Mouse (Mus musculus): Measurements from ENCODE around the gene Glg1. TPM values are rescaled to one million over a fixed set of nuclear protein-coding genes. Genes with fewer than 3 reads are reported as not detected.
"Not testable (repeated sequence)": the region's sequence is repeated elsewhere in the genome, so short reads cannot be mapped to it uniquely, and the experiment has no call there.

The Glg1 gene
- polyA plus RNA-seq, 1 experiment, result 40.8 TPM

GRCm38 (mm10) chr8:111299363-111299820 lies 40.4 kb upstream of the Glg1 start:
- TF ChIP-seq CTCF (conservative IDR thresholded peaks at IDR 0.05; ENCODE audit: insufficient read depth, insufficient read length, low read depth, low read length) (no peak), POLR2A (IDR thresholded peaks at IDR 0.05; ENCODE audit: low read depth, low read length) (no peak)
- peak; percentile 54 for DNase-seq
- under 1% methylated on average over 28 of the region's 28 CpGs for WGBS

GRCm38 (mm10) chr8:111298011-111298410 lies 39.0 kb upstream of the Glg1 start:
- Histone ChIP-seq H3K4me3 (ENCODE audit: insufficient read depth, low read depth, low read length) (no peak overlapping the region), H3K27ac (ENCODE audit: insufficient read depth, low read depth, low read length) (no peak overlapping the region), H3K4me1 (ENCODE audit: control insufficient read depth, insufficient read depth, low read length) (0 out of 2 replicates have a peak, but pooled peaks cover 3% of the 10 kb centered on the region), H3K36me3 (ENCODE audit: control insufficient read depth, insufficient read depth, low read length) (peaks cover 5% of the 10 kb centered on the region; the same call in 1 of the 2 replicates), H3K27me3 (replicated peaks; ENCODE audit: control insufficient read depth, insufficient read depth, low read length) (no peaks in the 10 kb centered on the region)
- TF ChIP-seq CTCF (conservative IDR thresholded peaks at IDR 0.05; ENCODE audit: insufficient read depth, insufficient read length, low read depth, low read length), result no peak
- no peak for TF ChIP-seq POLR2A (IDR thresholded peaks at IDR 0.05; ENCODE audit: low read depth, low read length)
- 78% methylated on average over 1 of the region's 1 CpGs for WGBS
- DNase-seq, result no peak

More at GRCm38 (mm10) chr8:111299363-111299820, 40.4 kb upstream of the Glg1 start:
- Histone ChIP-seq H3K4me1 (ENCODE audit: control insufficient read depth, insufficient read depth, low read length) (0 out of 2 replicates have a peak, but pooled peaks cover 3% of the 10 kb centered on the region), H3K4me3 (ENCODE audit: insufficient read depth, low read depth, low read length) (peak overlapping the region; percentile 81), H3K27ac (ENCODE audit: insufficient read depth, low read depth, low read length) (peak overlapping the region; percentile 65; the same call in 1 of the 2 replicates), H3K27me3 (replicated peaks; ENCODE audit: control insufficient read depth, insufficient read depth, low read length) (no peaks in the 10 kb centered on the region), H3K36me3 (ENCODE audit: control insufficient read depth, insufficient read depth, low read length) (no peaks in the 10 kb centered on the region; the same call in 1 of the 2 replicates)

- 33% methylated on average over 7 of the region's 7 CpGs for WGBS
- DNase-seq, result peak; percentile 76
- H3K4me3 ChIP-seq (ENCODE audit: insufficient read depth, low read depth, low read length), result no peak overlapping the region
- no peaks in the 10 kb centered on the region for H3K27me3 ChIP-seq (replicated peaks; ENCODE audit: control insufficient read depth, insufficient read depth, low read length)
- 0 out of 2 replicates have a peak, but pooled peaks cover 3% of the 10 kb centered on the region for H3K4me1 ChIP-seq (ENCODE audit: control insufficient read depth, insufficient read depth, low read length)
- peak overlapping the region; percentile 84; the same call in 1 of the 2 replicates for H3K27ac ChIP-seq (ENCODE audit: insufficient read depth, low read depth, low read length)
- TF ChIP-seq POLR2A (IDR thresholded peaks at IDR 0.05; ENCODE audit: low read depth, low read length) (no peak), CTCF (conservative IDR thresholded peaks at IDR 0.05; ENCODE audit: insufficient read depth, insufficient read length, low read depth, low read length) (no peak)
- H3K36me3 ChIP-seq (ENCODE audit: control insufficient read depth, insufficient read depth, low read length), result peaks cover 10% of the 10 kb centered on the region; the same call in 1 of the 2 replicates
Measured at GRCm38 (mm10) chr8:111291733-111292132, 32.7 kb upstream of the Glg1 start.

GRCm38 (mm10) chr8:111290586-111290985 lies 31.6 kb upstream of the Glg1 start:
- no peak overlapping the region for H3K27ac ChIP-seq (ENCODE audit: insufficient read depth, low read depth, low read length)
- H3K36me3 ChIP-seq (ENCODE audit: control insufficient read depth, insufficient read depth, low read length), result peaks cover 10% of the 10 kb centered on the region; the same call in 1 of the 2 replicates
- 0 out of 2 replicates have a peak, but pooled peaks cover 3% of the 10 kb centered on the region for H3K4me1 ChIP-seq (ENCODE audit: control insufficient read depth, insufficient read depth, low read length)
- WGBS, result 97% methylated on average over 7 of the region's 7 CpGs
- no peak for DNase-seq
- TF ChIP-seq CTCF (conservative IDR thresholded peaks at IDR 0.05; ENCODE audit: insufficient read depth, insufficient read length, low read depth, low read length) (no peak), POLR2A (IDR thresholded peaks at IDR 0.05; ENCODE audit: low read depth, low read length) (no peak)
- H3K4me3 ChIP-seq (ENCODE audit: insufficient read depth, low read depth, low read length), result no peak overlapping the region
- H3K27me3 ChIP-seq (replicated peaks; ENCODE audit: control insufficient read depth, insufficient read depth, low read length), result no peaks in the 10 kb centered on the region

GRCm38 (mm10) chr8:111285603-111286002 lies 26.6 kb upstream of the Glg1 start:
- Histone ChIP-seq H3K36me3 (ENCODE audit: control insufficient read depth, insufficient read depth, low read length) (peaks cover 8% of the 10 kb centered on the region), H3K4me1 (ENCODE audit: control insufficient read depth, insufficient read depth, low read length) (no peaks in the 10 kb centered on the region), H3K27ac (ENCODE audit: insufficient read depth, low read depth, low read length) (no peak overlapping the region), H3K27me3 (replicated peaks; ENCODE audit: control insufficient read depth, insufficient read depth, low read length) (no peaks in the 10 kb centered on the region), H3K4me3 (ENCODE audit: insufficient read depth, low read depth, low read length) (no peak overlapping the region)
- TF ChIP-seq CTCF (conservative IDR thresholded peaks at IDR 0.05; ENCODE audit: insufficient read depth, insufficient read length, low read depth, low read length), result no peak
- no peak for TF ChIP-seq POLR2A (IDR thresholded peaks at IDR 0.05; ENCODE audit: low read depth, low read length)
- no peak for DNase-seq
- WGBS, result 75% methylated on average over 4 of the region's 4 CpGs

GRCm38 (mm10) chr8:111282093-111282492 lies 23.1 kb upstream of the Glg1 start:
- Histone ChIP-seq H3K27me3 (replicated peaks; ENCODE audit: control insufficient read depth, insufficient read depth, low read length) (no peaks in the 10 kb centered on the region), H3K4me3 (ENCODE audit: insufficient read depth, low read depth, low read length) (no peak overlapping the region), H3K4me1 (ENCODE audit: control insufficient read depth, insufficient read depth, low read length) (no peaks in the 10 kb centered on the region), H3K27ac (ENCODE audit: insufficient read depth, low read depth, low read length) (no peak overlapping the region), H3K36me3 (ENCODE audit: control insufficient read depth, insufficient read depth, low read length) (peaks cover 3% of the 10 kb centered on the region)
- 97% methylated on average over 3 of the region's 3 CpGs for WGBS
- TF ChIP-seq POLR2A (IDR thresholded peaks at IDR 0.05; ENCODE audit: low read depth, low read length), result no peak
- TF ChIP-seq CTCF (conservative IDR thresholded peaks at IDR 0.05; ENCODE audit: insufficient read depth, insufficient read length, low read depth, low read length), result no peak
- DNase-seq, result no peak

GRCm38 (mm10) chr8:111268277-111268676 lies 9.3 kb upstream of the Glg1 start:
- Histone ChIP-seq H3K4me3 (ENCODE audit: insufficient read depth, low read depth, low read length) (no peak overlapping the region), H3K27ac (ENCODE audit: insufficient read depth, low read depth, low read length) (0 out of 2 replicates have a peak overlapping the region, but pooled peaks have one; percentile 9), H3K36me3 (ENCODE audit: control insufficient read depth, insufficient read depth, low read length) (peaks cover 3% of the 10 kb centered on the region), H3K4me1 (ENCODE audit: control insufficient read depth, insufficient read depth, low read length) (no peaks in the 10 kb centered on the region), H3K27me3 (replicated peaks; ENCODE audit: control insufficient read depth, insufficient read depth, low read length) (no peaks in the 10 kb centered on the region; the same call in 1 of the 2 replicates)
- WGBS, result 58% methylated on average over 2 of the region's 2 CpGs
- DNase-seq, result no peak
- no peak for TF ChIP-seq POLR2A (IDR thresholded peaks at IDR 0.05; ENCODE audit: low read depth, low read length)
- peak; percentile 28; the same call in 1 of the 2 replicates for TF ChIP-seq CTCF (conservative IDR thresholded peaks at IDR 0.05; ENCODE audit: insufficient read depth, insufficient read length, low read depth, low read length)

- H3K4me3 ChIP-seq (ENCODE audit: insufficient read depth, low read depth, low read length); H3K36me3 ChIP-seq (ENCODE audit: control insufficient read depth, insufficient read depth, low read length); H3K27ac ChIP-seq (ENCODE audit: insufficient read depth, low read depth, low read length); H3K4me1 ChIP-seq (ENCODE audit: control insufficient read depth, insufficient read depth, low read length); H3K27me3 ChIP-seq (replicated peaks; ENCODE audit: control insufficient read depth, insufficient read depth, low read length): not testable (repeated sequence)
- 70% methylated on average over 7 of the region's 7 CpGs for WGBS
- DNase-seq, result peak; percentile 61
Measured at GRCm38 (mm10) chr8:111266161-111266560, 7.1 kb upstream of the Glg1 start.
